8 mouse cellular contexts compared by ENCODE assay signal in the genomic region with DNA sequence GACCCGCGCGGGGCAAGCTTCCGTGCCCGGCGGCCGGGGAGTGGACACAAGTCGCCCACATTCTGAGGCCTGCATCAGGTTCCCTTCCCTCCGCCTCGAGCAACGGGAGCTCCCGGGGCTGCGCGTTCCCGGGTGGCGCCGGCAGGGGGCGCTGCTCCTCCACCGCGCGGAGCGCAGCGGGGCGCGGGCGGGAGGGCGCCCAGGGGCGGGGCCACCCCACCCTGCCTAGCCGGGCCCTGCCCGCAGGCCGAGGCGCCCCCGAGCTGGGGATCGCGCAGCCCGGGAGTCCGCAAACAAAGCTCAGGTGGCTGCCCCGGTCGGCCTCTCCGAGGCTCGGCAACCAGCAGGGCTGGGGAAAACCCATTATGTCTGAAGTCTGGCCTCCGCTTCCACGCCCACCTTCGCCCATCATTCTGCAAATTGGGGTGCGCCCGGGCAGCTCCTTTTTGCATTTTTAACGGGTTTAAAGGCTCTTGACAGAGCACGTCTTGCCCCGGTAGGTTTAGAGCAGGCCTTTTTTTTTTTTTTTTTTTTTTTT. TPM values are rescaled to one million over a fixed set of nuclear protein-coding genes. Genes with fewer than 3 reads are reported as not detected.
DNase-seq lines count a peak whose midpoint lies in the region; ATAC-seq and TF ChIP-seq lines count a peak whose summit lies in the region.

No protein-coding gene starts in this region.

- no peak for TF ChIP-seq CTCF in Patski (IDR thresholded peaks at IDR 0.05)

- peak; percentile 49 for ATAC-seq in Patski
- peak; percentile 47 for ATAC-seq in hindbrain, embryonic 13.5 days (ENCODE audit: low FRiP score)

- in situ Hi-C loops in Patski (cut with MboI; ENCODE audit: low pct_unique_long_range_greater_than_20kb): loop anchor here (5.0 to 10.0 kb wide), 6 partner anchors 200 to 1418 kb away; no protein-coding TSS in a partner anchor

- peaks cover 24% of the 10 kb centered on the region for H3K4me1 ChIP-seq in hindbrain, embryonic 13.5 days (replicated peaks)

- H3K4me3 ChIP-seq in hindbrain, embryonic 13.5 days: peak overlapping the region; percentile 84

- H3K9ac ChIP-seq in hindbrain, embryonic 13.5 days: peak overlapping the region; percentile 99

- H3K4me2 ChIP-seq in hindbrain, embryonic 13.5 days: peak overlapping the region; percentile 81

- no peaks in the 10 kb centered on the region for H3K9me3 ChIP-seq in hindbrain, embryonic 13.5 days

- peak; percentile 48 for DNase-seq in Patski (ENCODE audit: low read depth, low spot score)
- peak; percentile 94 to 95 for DNase-seq in cerebellum, postnatal 10 days
- DNase-seq in frontal cortex, postnatal 14 days (ENCODE audit: low spot score in 2 of 2): peak; percentile 76 to 91
- peak; percentile 98 for DNase-seq in layer of hippocampus, postnatal 25 days (ENCODE audit: extremely low spot score in 1 of 2, low spot score in 1 of 2)
- peak; percentile 96 for DNase-seq in lung, postnatal 14 days
- DNase-seq in ovary, postnatal 36 days (ENCODE audit: low spot score): peak; percentile 96
- peak; percentile 96 for DNase-seq in thymus, postnatal 14 days

- peaks cover 19% of the 10 kb centered on the region for H3K36me3 ChIP-seq in hindbrain, embryonic 13.5 days

- WGBS in hindbrain, embryonic 13.5 days: under 1% methylated on average over 45 of the region's 49 CpGs

- POLR2A ChIA-PET in Patski (lab: Charles Lee): interaction anchor here (0.6 to 1.1 kb wide), 10 partner anchors 223 to 1937 kb away, joined by 3 to 6 read pairs (median 3); no protein-coding TSS in a partner anchor

- peak overlapping the region; percentile 99 for H3K27ac ChIP-seq in hindbrain, embryonic 13.5 days

- CTCF ChIA-PET in Patski (lab: Charles Lee): interaction anchor here (1.0 to 1.4 kb wide), 4 partner anchors 9 to 1131 kb away, joined by 3 to 4 read pairs (median 3); no protein-coding TSS in a partner anchor

- H3K27me3 ChIP-seq in Patski: no peaks in the 10 kb centered on the region
- no peaks in the 10 kb centered on the region for H3K27me3 ChIP-seq in hindbrain, embryonic 13.5 days

RNA-seq across cellular contexts. Expression of a gene that starts 1.7 kb away (rescaled TPM):
- 99.7 TPM for polyA plus RNA-seq in Patski (2021)
- polyA plus RNA-seq in hindbrain, embryonic 13.5 days (2015; fragmentation: Nextera tagmentation; extraction: Ambion mirVana): 254 and 257 TPM in 2 replicates
- 100 to 1,000 TPM; 130 to 131 TPM for total RNA-seq in layer of hippocampus, postnatal 25 days (2021)

Comparison
In these comparisons a context has a peak if more than half of its experiments do, and no peak if none do; other contexts are left out.
1. Peak in every context shown above with its lines: DNase-seq, ATAC-seq, H3K4me3 ChIP-seq and H3K27ac ChIP-seq.
2. DNase-seq: peak in every context shown above with its lines; median percentile 98 in layer of hippocampus, postnatal 25 days; 96 in lung, postnatal 14 days; 96 in ovary, postnatal 36 days; 96 in thymus, postnatal 14 days; 94 in cerebellum, postnatal 10 days; 84 in frontal cortex, postnatal 14 days; 48 in Patski.